ENCODE assay signal across 10 mouse cellular contexts in the genomic region with DNA sequence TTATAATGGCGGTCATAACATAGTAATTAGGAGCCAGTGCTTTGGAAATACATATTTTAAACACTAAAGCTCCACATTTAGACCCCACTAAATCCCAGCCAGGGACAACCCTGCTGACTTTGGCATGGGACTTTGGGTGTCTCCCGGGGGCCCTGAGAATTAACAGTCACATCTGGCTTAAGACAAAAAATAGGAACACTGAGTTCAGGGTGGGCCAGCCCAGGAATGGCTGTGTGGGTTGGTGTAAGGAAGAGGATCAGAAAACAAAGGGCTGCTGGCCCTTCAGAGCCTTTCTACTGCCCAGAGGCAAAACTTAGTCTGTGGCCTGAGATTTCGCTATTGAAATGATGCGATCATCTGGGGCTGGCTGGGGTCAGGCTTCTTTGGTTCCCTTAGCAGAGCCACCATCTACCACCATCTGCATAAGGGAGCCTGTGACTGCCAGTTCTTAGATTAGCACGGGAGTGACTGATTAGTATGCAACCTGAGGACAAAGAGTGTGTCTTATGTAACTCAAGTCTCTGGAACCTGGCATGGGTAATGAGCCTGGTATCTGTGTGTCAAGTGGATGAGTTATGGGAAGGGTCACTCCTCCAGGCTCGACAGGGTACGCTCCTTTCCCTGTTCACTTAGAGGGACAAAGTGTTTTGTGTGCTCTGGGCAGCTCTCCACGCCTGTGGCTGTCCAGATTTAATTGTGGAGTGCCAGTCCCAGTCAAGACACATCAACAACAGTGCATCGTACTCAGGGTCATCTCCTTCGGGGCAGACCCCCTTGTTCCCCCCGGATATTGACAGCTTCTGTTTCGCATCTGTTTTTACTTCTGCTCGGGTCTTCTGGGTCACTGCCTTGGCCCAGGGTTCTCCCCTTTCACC.
DNase-seq lines count a peak whose midpoint lies in the region; ATAC-seq and TF ChIP-seq lines count a peak whose summit lies in the region.
"Had no signal": no experiment of that assay in that cellular context is flagged by ENCODE, and none has a peak within 500 bp of the region (broad histone marks: within the 10 kb centered on the region; RNA-seq: fewer than 3 reads in every experiment).

No protein-coding gene starts in this region.

- whole genome bisulfite sequencing in forebrain, embryonic 11.5 days = 42% methylated on average over 13 of the region's 13 CpGs
- WGBS in forebrain, postnatal 0 days = 61% methylated on average over 13 of the region's 13 CpGs
- WGBS in heart, embryonic 14.5 days = 43% methylated on average over 13 of the region's 13 CpGs

- no peak for TF ChIP-seq CTCF in forebrain, postnatal 0 days (IDR thresholded peaks at IDR 0.05; ENCODE audit: low read depth)

- no peak overlapping the region for H3K4me3 ChIP-seq in forebrain, embryonic 11.5 days (ENCODE audit: low read depth, low read length)
- no peak overlapping the region for H3K4me3 ChIP-seq in forebrain, postnatal 0 days (ENCODE audit: low read depth, low read length)
- H3K4me3 ChIP-seq in heart, embryonic 14.5 days (ENCODE audit: control insufficient read depth in 1 of 2, insufficient read depth in 1 of 2, low read depth in 1 of 2, low read length in 2 of 2) = no peak overlapping the region

- no peaks in the 10 kb centered on the region for H3K36me3 ChIP-seq in forebrain, embryonic 11.5 days (ENCODE audit: control insufficient read depth, insufficient read depth, low read length)
- H3K36me3 ChIP-seq in forebrain, postnatal 0 days (ENCODE audit: insufficient read depth) = no peaks in the 10 kb centered on the region
- H3K36me3 ChIP-seq in heart, embryonic 14.5 days (ENCODE audit: control insufficient read depth, insufficient read depth, low read length) = no peaks in the 10 kb centered on the region

- H3K9me3 ChIP-seq in forebrain, embryonic 11.5 days (ENCODE audit: control insufficient read depth, low read length) = no peaks in the 10 kb centered on the region
- no peaks in the 10 kb centered on the region for H3K9me3 ChIP-seq in forebrain, postnatal 0 days (ENCODE audit: low read length)
- H3K9me3 ChIP-seq in heart, embryonic 14.5 days (ENCODE audit: control insufficient read depth, low read length) = no peaks in the 10 kb centered on the region

- peaks cover 6% of the 10 kb centered on the region; the same call in 1 of the 2 replicates for H3K4me1 ChIP-seq in forebrain, embryonic 11.5 days (replicated peaks; ENCODE audit: control insufficient read depth, insufficient read depth, low read length)
- H3K4me1 ChIP-seq in forebrain, postnatal 0 days (ENCODE audit: insufficient read depth) = no peaks in the 10 kb centered on the region
- H3K4me1 ChIP-seq in heart, embryonic 14.5 days (ENCODE audit: control insufficient read depth in 2 of 2, insufficient read depth in 2 of 2, low read length in 2 of 2) = peaks cover 12 to 28% of the 10 kb centered on the region in 2 experiments

- no peak overlapping the region for H3K27ac ChIP-seq in forebrain, embryonic 11.5 days (ENCODE audit: low read depth, low read length)
- H3K27ac ChIP-seq in forebrain, postnatal 0 days (ENCODE audit: low read depth, low read length) = no peak overlapping the region
- H3K27ac ChIP-seq in heart, embryonic 14.5 days (replicated peaks in 1 of 2; ENCODE audit: control insufficient read depth in 1 of 2, insufficient read depth in 1 of 2, low read depth in 2 of 2, low read length in 2 of 2) = no peak overlapping the region
- H3K27ac ChIP-seq: stomach, postnatal 0 days had no signal

- ATAC-seq in forebrain, embryonic 11.5 days (replicated peaks; ENCODE audit: low FRiP score) = 0 out of 2 replicates have a peak, but pooled peaks have one; percentile 49
- no peak for ATAC-seq in forebrain, postnatal 0 days
- peak; percentile 17; the same call in 1 of the 2 replicates for ATAC-seq in heart, embryonic 14.5 days (ENCODE audit: insufficient number of reproducible peaks, insufficient read depth, low FRiP score, low read depth)

- no peak for DNase-seq in forebrain, embryonic 11.5 days (ENCODE audit: low spot score)
- DNase-seq in forebrain, postnatal 0 days = no peak
- DNase-seq in lung, postnatal 10 days = peak; percentile 8
- DNase-seq in lung, postnatal 4 days = no peak
- DNase-seq in retina, postnatal 1 day = peak; percentile 46
- DNase-seq in right cerebral cortex, postnatal 10 days (ENCODE audit: low spot score in 2 of 2) = no peak
- DNase-seq in layer of hippocampus, adult 11-12 months (ENCODE audit: low spot score) = no peak
- DNase-seq: cerebellum, postnatal 25 days had no signal

- no peak overlapping the region for H3K9ac ChIP-seq in forebrain, embryonic 11.5 days (ENCODE audit: low read length)
- H3K9ac ChIP-seq in forebrain, postnatal 0 days = no peak overlapping the region
- H3K9ac ChIP-seq in heart, embryonic 14.5 days (ENCODE audit: low read length) = no peak overlapping the region

- no peaks in the 10 kb centered on the region for H3K27me3 ChIP-seq in forebrain, embryonic 11.5 days (ENCODE audit: control insufficient read depth, insufficient read depth, low read length)
- H3K27me3 ChIP-seq in forebrain, postnatal 0 days (ENCODE audit: insufficient read depth, low read length) = no peaks in the 10 kb centered on the region
- H3K27me3 ChIP-seq in heart, embryonic 14.5 days (ENCODE audit: control insufficient read depth, insufficient read depth, low read length) = no peaks in the 10 kb centered on the region

- no peak overlapping the region for H3K4me2 ChIP-seq in forebrain, embryonic 11.5 days (ENCODE audit: low read depth, low read length, severe bottlenecking)
- H3K4me2 ChIP-seq in forebrain, postnatal 0 days (ENCODE audit: low read depth) = no peak overlapping the region
- peak overlapping the region; percentile 35 for H3K4me2 ChIP-seq in heart, embryonic 14.5 days (ENCODE audit: low read length)

Comparison
In these comparisons a context has a peak if more than half of its experiments do, and no peak if none do; other contexts are left out.
1. DNase-seq: peak in lung, postnatal 10 days (single experiment) and retina, postnatal 1 day (single experiment); none in forebrain, embryonic 11.5 days (single experiment), forebrain, postnatal 0 days (single experiment), lung, postnatal 4 days (0 of 2), right cerebral cortex, postnatal 10 days (0 of 2) and layer of hippocampus, adult 11-12 months (single experiment).